Mouse (Mus musculus): ENCODE data around the gene Nog. TPM values are rescaled to one million over a fixed set of nuclear protein-coding genes. Genes with fewer than 3 reads are reported as not detected.

The Nog gene
- total RNA-seq, 1 experiment from 2014 or later, result not detected

DNA sequence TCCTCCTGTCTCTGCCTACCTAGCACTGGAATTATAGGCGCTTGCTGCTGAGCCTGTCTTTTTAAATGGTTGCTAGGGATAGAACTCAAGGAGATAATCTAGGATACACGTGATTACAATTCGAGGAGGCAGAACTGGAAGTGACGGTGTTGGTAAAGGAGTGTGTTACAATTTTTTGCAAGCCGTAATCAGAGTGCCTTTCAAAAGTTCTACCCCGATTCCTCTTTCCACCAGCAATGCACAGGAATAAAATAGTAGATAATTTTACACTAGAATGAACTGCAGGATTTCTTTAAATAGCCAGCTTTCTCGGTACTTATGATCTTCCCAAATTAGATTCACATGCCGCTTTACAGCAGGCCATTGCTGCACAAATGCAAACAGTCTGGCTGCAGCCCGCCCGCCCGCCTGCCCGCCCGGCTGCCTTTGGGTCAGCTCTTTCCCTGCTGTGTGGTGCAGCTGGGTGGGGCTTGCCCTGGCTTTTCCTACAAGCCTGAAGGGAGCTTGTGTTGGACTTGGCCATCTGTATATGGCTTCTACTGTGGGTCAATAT is 32.2 kb downstream of the Nog start:
- no peak for ATAC-seq (replicated peaks; ENCODE audit: low read depth, poor library complexity, severe bottlenecking)

DNA sequence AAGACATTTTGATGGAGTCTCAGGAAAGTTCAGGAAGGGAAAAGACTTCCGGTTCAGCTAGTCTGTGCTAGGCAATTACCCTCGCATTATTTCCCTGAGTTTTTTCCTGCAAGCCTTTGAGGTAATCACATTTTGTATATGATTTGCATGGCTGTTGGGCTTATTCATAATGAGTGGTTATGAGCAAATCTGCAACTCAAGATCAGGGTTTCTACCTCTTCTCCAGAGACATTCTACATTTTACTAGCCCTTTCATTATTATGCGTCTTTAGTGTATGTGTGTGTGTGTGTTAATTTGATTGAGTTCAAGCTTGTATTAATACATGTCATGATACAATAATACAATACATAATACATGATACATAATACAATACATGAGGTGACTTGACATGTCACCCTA is 34.6 kb downstream of the Nog start:
- no peak for ATAC-seq (replicated peaks; ENCODE audit: low read depth, poor library complexity, severe bottlenecking)

GRCm38 (mm10) chr11:89265080-89265479 is 37.1 kb downstream of the Nog start:
- no peak for ATAC-seq (replicated peaks; ENCODE audit: low read depth, poor library complexity, severe bottlenecking)

DNA sequence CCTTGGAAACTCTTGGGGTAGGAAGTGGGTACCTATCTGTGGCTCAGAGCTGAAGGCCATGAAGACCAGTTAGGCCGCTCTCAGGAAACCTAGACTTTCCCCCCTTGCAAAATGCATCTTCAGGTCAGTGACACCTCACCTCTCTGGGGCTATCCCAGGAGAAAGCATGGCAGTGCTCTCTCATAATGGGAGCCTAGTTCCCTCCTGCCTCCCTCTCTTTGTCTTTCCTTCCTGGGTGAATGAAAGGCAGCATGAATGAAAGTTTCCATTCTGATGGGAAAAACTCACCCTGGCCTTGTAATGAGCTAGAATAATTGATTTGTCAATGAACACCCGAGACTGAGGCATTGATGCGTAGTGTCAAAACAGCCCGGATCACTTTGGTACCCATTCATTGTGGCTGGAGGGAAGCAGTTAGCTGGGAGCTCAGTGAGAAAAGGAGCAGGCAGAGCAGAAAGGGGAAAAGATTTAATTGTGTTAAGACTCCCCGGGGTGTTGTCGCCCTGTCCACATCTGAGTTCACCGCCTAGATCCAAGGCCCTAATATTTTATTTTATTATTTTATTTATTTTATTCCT is 42.7 kb downstream of the Nog start:
- ATAC-seq (replicated peaks; ENCODE audit: low read depth, poor library complexity, severe bottlenecking), result no peak

DNA sequence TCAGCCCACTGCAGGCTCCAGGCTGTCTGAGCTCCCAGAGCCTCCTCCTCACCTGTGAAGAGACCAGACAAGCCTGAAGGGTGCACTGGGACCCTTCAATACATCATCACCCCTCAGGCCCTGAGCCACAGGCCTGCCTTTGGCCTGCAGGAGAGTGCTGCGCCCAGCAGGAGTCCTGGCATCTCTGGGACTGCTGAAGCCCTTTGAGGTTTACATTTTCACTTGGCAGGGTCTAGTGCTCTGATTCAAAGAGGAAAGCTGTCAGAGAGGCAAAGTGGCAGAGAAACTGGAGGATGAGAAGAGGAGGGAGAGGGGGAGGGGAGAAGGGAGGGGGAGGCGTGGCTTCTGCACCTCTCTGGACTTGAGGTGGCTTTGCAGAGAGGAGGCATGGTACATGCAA is 44.2 kb downstream of the Nog start:
- ATAC-seq (replicated peaks; ENCODE audit: low read depth, poor library complexity, severe bottlenecking), result no peak

- no peak for ATAC-seq (replicated peaks; ENCODE audit: low read depth, poor library complexity, severe bottlenecking)
Measured at GRCm38 (mm10) chr11:89253973-89254372, 48.2 kb downstream of the Nog start.

Other genes with a start within 250 kb of the Nog start
- gene Dgke, start 235.5 kb downstream of the Nog start, total RNA-seq (2017), result 4.9 and 8.2 TPM in 2 replicates
- not detected in 2 replicates for gene Gm525, start 228.5 kb downstream of the Nog start, total RNA-seq (2017)